Mouse (Mus musculus) erythroblast, embryonic 14.5 days (primary cell): Measurements from ENCODE around the gene F13a1. TPM values are rescaled to one million over a fixed set of nuclear protein-coding genes. Genes with fewer than 3 reads are reported as not detected.

Source experiments
- H3K27me3 ChIP-seq: 2 replicates; pipeline ENCODE4 v1.6.1; 2012; ENCODE audit warnings: inconsistent platforms; ENCODE audit not compliant: control insufficient read depth
- H3K36me3 ChIP-seq: 2 replicates; pipeline ENCODE4 v1.6.1; 2012; ENCODE audit warnings: mild to moderate bottlenecking, inconsistent platforms; ENCODE audit not compliant: control insufficient read depth
- H3K4me1 ChIP-seq: 2 replicates; pipeline ENCODE4 v1.6.1; 2012; ENCODE audit warnings: inconsistent platforms; ENCODE audit not compliant: control insufficient read depth
- H3K4me3 ChIP-seq: replicated peaks from 2 replicates; pipeline ENCODE3; 2012; ENCODE audit warnings: moderate library complexity, mild to moderate bottlenecking, inconsistent platforms
- H3K9me3 ChIP-seq: 2 replicates; pipeline ENCODE4 v1.6.1; 2012; ENCODE audit warnings: low read length, inconsistent platforms, mixed read lengths; ENCODE audit not compliant: control insufficient read depth
- GATA1 ChIP-seq: IDR thresholded peaks from 2 replicates; pipeline ENCODE4 v1.6.1; 2012; ENCODE audit warnings: low read length, inconsistent platforms, mixed read lengths
- TAL1 ChIP-seq: IDR thresholded peaks from 3 replicates; pipeline ENCODE4 v1.6.1; 2012; ENCODE audit warnings: low read length, inconsistent platforms, mixed read lengths
- polyA plus RNA-seq: library from polyadenylated mRNA; stranded (reverse); fragments of >175 nt; gene quantifications from 2 replicates; pipeline ENCODE4 v1.2.3, GENCODE M21; 2012

The F13a1 gene
- polyA plus RNA-seq = 0.02 TPM in 2 replicates

- TF ChIP-seq GATA1 (no peak), TAL1 (no peak)
- H3K9me3 ChIP-seq = no peaks in the 10 kb centered on the region
- H3K36me3 ChIP-seq = no peaks in the 10 kb centered on the region
- H3K4me3 ChIP-seq = no peak within 1 kb of the TSS
- H3K27me3 ChIP-seq = no peaks in the 10 kb centered on the region
- H3K4me1 ChIP-seq = no peaks in the 10 kb centered on the region
These were observed at the start of gene F13a1 for GRCm38 (mm10) chr13:37050126-37050525. F13a1 (minus strand) TSS chr13:37050244.

DNA sequence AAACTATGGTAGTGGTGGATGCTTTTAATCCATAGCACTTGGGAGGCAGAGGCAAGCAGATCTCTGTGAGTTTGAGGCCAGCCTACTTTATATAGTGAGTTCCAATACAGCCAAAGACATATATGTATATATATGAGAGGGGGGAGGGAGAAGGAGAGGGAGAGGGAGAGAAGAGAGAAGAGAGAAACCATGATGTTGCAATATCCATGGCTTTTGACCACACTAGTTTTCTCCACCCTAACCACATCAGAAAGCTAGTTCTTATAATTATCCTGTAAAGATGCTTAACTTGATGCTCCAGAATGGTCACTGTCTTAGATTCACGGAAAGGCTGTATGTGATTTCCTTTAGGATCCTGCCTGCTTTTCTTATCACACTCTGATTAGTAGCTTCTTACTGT, 41.6 kb upstream of the F13a1 start:
- Histone ChIP-seq H3K4me3 (no peak overlapping the region), H3K27me3 (no peaks in the 10 kb centered on the region), H3K9me3 (no peaks in the 10 kb centered on the region), H3K36me3 (no peaks in the 10 kb centered on the region), H3K4me1 (no peaks in the 10 kb centered on the region)
- TF ChIP-seq GATA1 (no peak), TAL1 (no peak)

DNA sequence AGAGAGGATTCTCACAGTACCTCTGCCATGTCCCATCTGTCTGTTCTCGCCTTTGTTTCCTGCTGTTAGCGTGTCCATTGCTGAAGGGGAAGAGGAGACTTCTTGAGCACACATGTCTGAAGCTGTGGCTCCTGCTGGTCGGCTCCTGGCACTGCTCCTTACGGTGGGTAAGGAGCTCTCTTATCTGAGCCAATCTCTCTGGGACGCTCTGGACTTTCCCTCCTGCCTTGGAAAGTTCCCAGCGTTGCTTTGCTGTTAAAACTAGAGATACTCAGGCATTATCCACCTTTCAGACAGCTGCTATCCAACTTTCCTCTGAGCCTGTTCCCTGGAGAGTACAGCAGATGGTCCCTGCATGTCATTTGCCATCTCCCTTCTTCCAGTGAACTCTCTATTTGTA, 39.1 kb upstream of the F13a1 start:
- H3K4me3 ChIP-seq = no peak overlapping the region
- H3K27me3 ChIP-seq = no peaks in the 10 kb centered on the region
- H3K36me3 ChIP-seq = no peaks in the 10 kb centered on the region
- no peaks in the 10 kb centered on the region for H3K4me1 ChIP-seq
- no peak for TF ChIP-seq GATA1
- no peak for TF ChIP-seq TAL1
- no peaks in the 10 kb centered on the region for H3K9me3 ChIP-seq

GRCm38 (mm10) chr13:37081506-37082241, 31.6 kb upstream of the F13a1 start:
- TF ChIP-seq GATA1 = no peak
- no peak for TF ChIP-seq TAL1
- Histone ChIP-seq H3K4me3 (no peak overlapping the region), H3K36me3 (no peaks in the 10 kb centered on the region), H3K9me3 (no peaks in the 10 kb centered on the region), H3K27me3 (no peaks in the 10 kb centered on the region), H3K4me1 (no peaks in the 10 kb centered on the region)

GRCm38 (mm10) chr13:37071390-37071789, 21.3 kb upstream of the F13a1 start:
- Histone ChIP-seq H3K9me3 (no peaks in the 10 kb centered on the region), H3K4me3 (no peak overlapping the region), H3K4me1 (peaks cover 22% of the 10 kb centered on the region), H3K36me3 (no peaks in the 10 kb centered on the region), H3K27me3 (no peaks in the 10 kb centered on the region)
- TF ChIP-seq TAL1 = no peak
- TF ChIP-seq GATA1 = no peak

- Histone ChIP-seq H3K27me3 (no peaks in the 10 kb centered on the region), H3K4me1 (peaks cover 22% of the 10 kb centered on the region), H3K9me3 (no peaks in the 10 kb centered on the region), H3K4me3 (no peak overlapping the region), H3K36me3 (no peaks in the 10 kb centered on the region)
- TF ChIP-seq GATA1 = no peak
- no peak for TF ChIP-seq TAL1
These were observed 20.8 kb upstream of the F13a1 start for GRCm38 (mm10) chr13:37070824-37071223.

DNA sequence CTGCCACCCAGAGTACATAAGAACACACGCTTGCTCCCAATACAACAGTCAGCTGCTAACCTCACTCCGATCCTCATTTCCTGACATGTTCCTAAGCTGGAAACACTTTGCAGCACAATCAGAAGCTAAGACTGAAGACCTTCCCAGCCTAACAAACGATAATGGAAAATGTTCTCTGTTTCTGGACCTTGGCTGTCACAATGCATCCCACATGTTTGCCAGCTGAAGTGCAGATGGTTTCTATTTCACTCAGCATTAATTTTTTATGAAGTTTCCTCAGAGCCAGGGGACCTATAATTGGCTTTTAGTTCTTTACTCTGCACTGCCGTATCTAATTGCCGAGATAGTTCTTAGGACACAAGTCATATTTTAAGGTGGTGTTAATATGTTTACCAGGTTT, 10.8 kb upstream of the F13a1 start:
- Histone ChIP-seq H3K9me3 (no peaks in the 10 kb centered on the region), H3K4me3 (no peak overlapping the region), H3K36me3 (no peaks in the 10 kb centered on the region), H3K4me1 (no peaks in the 10 kb centered on the region), H3K27me3 (no peaks in the 10 kb centered on the region)
- TF ChIP-seq TAL1 (no peak), GATA1 (no peak)

- Histone ChIP-seq H3K27me3 (no peaks in the 10 kb centered on the region), H3K36me3 (no peaks in the 10 kb centered on the region), H3K9me3 (no peaks in the 10 kb centered on the region), H3K4me1 (no peaks in the 10 kb centered on the region), H3K4me3 (no peak overlapping the region)
- no peak for TF ChIP-seq GATA1
- TF ChIP-seq TAL1 = no peak
These were observed 6.6 kb upstream of the F13a1 start for GRCm38 (mm10) chr13:37056662-37057061.

DNA sequence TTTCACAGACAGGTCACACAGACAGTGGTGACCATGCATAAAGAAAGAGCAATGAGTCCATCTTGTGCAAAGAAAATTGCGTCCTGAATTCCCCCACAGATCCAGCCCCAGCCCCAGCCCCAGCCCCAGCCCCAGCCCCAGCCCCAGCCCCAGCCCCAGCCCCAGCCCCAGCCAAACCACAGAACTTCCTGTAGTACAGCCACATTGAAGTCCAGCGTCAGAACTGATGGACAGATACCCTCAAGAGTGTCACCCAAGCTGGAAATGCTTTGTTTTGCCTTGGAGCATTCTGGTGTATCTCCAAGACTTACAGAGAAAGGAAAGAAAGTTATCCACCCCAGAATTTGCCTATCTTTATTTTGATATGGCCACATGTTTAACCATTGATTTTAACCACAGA, 413 bp downstream of the F13a1 start:
- H3K36me3 ChIP-seq = no peaks in the 10 kb centered on the region
- H3K27me3 ChIP-seq = no peaks in the 10 kb centered on the region
- H3K4me3 ChIP-seq = no peak overlapping the region
- TF ChIP-seq TAL1 = no peak
- no peak for TF ChIP-seq GATA1
- no peaks in the 10 kb centered on the region for H3K4me1 ChIP-seq
- no peaks in the 10 kb centered on the region for H3K9me3 ChIP-seq

DNA sequence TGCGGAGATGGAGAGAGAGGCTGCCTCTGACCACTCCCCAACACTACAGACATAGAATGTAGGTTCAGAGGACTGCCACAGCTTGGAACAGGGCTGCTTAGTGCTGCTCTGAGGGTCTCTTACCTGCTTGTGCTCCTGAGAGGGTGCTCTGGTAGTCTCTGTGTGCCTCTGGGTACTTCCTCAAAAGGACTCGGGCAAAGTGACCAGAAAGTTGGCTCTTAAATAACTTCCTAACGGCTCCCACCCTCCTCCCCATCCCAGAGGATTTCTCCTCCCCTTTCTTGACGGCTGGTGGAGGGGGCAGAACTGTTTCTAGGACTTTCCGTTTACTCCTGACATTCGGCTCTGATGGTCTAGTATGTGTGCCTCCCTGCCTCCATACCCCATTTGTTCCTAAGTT, 1.0 kb downstream of the F13a1 start:
- Histone ChIP-seq H3K4me3 (no peak overlapping the region), H3K36me3 (no peaks in the 10 kb centered on the region), H3K4me1 (no peaks in the 10 kb centered on the region), H3K9me3 (no peaks in the 10 kb centered on the region), H3K27me3 (no peaks in the 10 kb centered on the region)
- TF ChIP-seq GATA1 (no peak), TAL1 (no peak)
